Mouse (Mus musculus) cerebellum, adult 9-11 months (tissue): ENCODE measurements around the gene Zfhx3.

Experiments used
- DNase-seq: peaks from one replicate; pipeline ENCODE4 v3.0.0; 2022

Zfhx3 gene

GRCm38 (mm10) chr8:108467172-108468035, 525.0 kb downstream of the Zfhx3 start:
- no peak for DNase-seq

- DNase-seq, result no peak
These were observed 527.8 kb downstream of the Zfhx3 start for GRCm38 (mm10) chr8:108470269-108470668.

GRCm38 (mm10) chr8:108474556-108474955, 532.1 kb downstream of the Zfhx3 start:
- DNase-seq, result no peak

GRCm38 (mm10) chr8:108478131-108478530, 535.7 kb downstream of the Zfhx3 start:
- DNase-seq, result peak; percentile 2

- no peak for DNase-seq
These were observed 537.7 kb downstream of the Zfhx3 start for GRCm38 (mm10) chr8:108480141-108480540.

- DNase-seq, result no peak
These were observed 538.8 kb downstream of the Zfhx3 start for GRCm38 (mm10) chr8:108481167-108481815.

DNA sequence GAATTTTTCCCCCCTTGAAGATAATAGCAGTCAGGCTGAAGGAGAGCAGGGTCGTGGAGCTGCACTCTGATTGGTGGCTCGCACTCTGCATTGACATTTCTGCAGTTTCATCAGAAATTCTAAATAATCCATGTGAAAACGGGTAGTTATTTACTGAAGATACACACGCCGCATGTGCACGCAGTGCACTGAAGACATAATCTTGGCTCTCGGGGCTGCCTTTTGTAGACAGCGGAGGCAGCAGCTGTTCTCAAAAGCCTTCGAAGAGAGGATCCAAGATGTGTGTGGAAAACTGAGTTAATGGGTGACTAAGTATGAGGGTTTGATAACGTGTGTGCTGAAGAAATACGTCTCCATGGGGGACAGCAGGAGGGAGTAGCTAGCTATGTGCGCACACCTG, 553.7 kb downstream of the Zfhx3 start:
- DNase-seq, result no peak

DNA sequence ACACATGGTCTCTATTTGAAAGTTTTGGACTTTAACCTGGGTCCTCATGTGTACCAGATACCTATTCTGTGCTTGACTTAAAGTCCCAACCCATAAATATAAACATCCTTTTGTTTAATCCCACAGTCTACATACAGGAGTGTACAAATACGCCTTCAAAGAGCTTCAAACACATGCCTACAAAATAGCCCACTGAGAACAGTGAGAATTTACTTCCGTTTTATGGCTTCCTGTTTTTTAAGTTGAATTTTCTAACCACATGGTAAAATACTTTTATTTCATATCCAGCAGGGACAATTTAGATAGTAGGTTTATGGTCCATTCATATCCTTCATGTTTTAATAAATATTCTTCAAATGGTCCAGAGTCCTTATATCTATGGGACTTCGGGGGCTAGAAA, 564.3 kb downstream of the Zfhx3 start:
- DNase-seq, result no peak

GRCm38 (mm10) chr8:108507769-108508168, 565.3 kb downstream of the Zfhx3 start:
- no peak for DNase-seq

- DNase-seq, result peak; percentile 3
These were observed 568.3 kb downstream of the Zfhx3 start for GRCm38 (mm10) chr8:108510641-108511325.

DNA sequence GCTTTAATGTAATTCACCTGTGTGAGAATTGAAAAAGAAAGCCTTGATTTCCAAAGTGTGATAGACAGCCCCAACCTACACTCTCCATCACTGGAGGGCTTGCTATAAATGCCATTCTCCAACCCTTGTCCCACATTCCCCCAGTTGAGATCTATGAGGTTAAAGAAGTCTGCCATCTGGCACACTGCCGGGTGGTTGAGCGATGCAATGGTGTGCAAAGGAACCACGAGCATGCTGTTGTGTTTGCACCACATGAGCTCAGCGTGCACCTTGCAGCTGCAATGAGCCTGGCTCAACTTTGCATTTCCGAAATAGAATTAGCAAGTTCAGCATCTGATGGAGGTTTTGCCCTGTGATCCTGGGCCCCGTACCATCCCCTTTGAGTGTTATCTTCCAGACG, 575.7 kb downstream of the Zfhx3 start:
- DNase-seq, result no peak

- DNase-seq, result no peak
These were observed 579.6 kb downstream of the Zfhx3 start for GRCm38 (mm10) chr8:108522050-108522449.

- DNase-seq, result no peak
These were observed 587.0 kb downstream of the Zfhx3 start for GRCm38 (mm10) chr8:108529421-108529820.

DNA sequence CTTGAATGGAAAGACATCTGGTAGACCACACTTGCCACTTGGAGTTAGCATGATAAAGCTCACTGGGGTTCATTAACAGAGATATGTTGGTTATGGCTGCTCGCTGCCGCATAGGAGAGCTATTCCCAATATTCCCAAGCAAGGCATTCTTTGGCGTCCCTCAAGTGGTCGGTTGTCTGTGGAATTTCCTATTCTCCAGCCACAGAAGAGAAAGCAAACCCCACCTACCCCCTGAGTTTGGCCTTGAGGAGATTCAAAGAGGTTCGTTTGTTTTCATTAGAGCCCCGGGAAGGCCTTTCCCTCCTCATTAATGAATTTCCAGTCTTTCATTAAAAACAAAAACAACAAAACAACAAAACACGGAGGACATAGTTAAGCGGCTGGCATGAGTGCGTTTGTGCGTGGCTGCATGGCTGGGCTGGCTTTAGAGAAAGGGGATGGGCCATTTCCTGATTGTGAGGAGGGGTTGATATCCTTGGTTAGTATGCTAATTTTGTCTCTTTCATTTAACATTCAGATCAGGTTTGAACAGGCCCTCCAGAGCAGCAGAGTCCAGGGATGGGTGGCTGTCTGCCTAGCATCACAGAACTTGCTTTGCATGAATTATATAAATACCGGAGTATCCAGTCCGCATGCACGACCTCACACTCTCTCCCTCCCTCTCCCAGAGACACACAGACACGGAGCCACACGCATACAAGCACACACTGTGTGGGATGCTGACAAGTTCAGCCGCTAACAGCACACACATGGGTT, 592.9 kb downstream of the Zfhx3 start:
- no peak for DNase-seq

GRCm38 (mm10) chr8:108536186-108536585, 593.7 kb downstream of the Zfhx3 start:
- DNase-seq, result no peak

DNA sequence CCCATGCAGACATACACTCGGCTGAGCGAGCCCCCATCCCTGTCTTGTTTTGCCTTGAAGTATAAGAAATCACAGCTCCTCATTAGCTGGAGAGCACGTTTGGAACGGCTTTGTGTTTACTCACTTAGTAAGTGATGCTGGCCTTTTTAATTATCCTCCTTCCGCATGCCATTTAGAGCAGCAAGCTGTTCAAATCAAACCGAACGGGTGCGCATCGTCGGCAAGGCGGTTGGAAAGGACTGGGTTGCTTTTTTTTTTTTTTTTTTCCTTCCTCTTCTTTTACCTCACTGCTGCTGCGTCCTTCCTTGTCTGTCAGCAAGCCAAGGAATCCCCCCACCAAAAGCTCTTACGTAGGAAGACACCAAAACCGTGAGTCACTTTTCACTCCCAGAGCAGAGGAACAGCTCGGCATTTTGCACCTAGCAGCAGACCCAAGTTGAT, 594.5 kb downstream of the Zfhx3 start:
- DNase-seq, result no peak

GRCm38 (mm10) chr8:108537686-108538551, 595.5 kb downstream of the Zfhx3 start:
- DNase-seq, result no peak

GRCm38 (mm10) chr8:108538929-108539555, 596.6 kb downstream of the Zfhx3 start:
- no peak for DNase-seq

- DNase-seq, result no peak
These were observed 610.1 kb downstream of the Zfhx3 start for GRCm38 (mm10) chr8:108552518-108552917.

DNA sequence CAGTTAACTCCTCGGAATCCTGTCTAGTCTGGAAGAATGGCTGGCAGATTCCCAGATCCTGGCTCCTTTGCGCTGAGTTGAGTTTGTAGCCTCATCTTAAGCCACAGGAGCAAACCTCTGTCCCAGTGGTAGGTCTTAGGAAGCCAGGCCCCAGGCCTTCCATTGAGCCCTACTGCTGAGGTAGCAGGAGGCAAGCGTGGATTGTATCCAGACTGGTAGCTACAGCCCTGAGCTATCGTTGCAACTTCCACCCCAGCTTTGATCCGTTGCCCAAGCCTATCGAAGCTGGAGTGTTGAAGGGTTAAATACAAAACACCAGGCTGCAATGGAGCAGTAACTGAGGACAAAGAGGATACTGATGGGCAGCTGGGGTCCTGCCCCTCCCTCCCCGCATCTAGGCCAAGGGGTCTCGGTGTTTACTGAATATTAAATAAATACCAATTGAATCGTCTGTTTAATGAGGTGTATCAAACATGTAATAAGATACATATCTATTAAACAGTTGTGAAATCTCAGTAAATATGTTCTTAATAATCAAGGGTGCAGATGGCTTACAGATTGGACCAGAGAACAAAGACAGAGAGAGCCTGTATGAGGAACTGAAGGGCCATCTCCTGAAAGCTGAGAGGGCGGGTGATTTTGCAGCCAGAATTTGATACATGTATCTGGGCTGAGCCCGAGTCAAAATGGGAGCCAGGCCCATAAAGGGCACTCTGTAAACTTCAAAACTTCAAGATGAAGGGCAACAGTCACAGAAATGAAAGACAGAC, 611.5 kb downstream of the Zfhx3 start:
- DNase-seq, result no peak
